Mouse (Mus musculus): ENCODE results near the gene Ppp1r12a. TPM values are rescaled to one million over a fixed set of nuclear protein-coding genes. Genes with fewer than 3 reads are reported as not detected.

Ppp1r12a gene
- polyA plus RNA-seq, 1 experiment from 2014 or later, result 108 TPM

GRCm38 (mm10) chr10:108197498-108197897 lies 35.5 kb downstream of the Ppp1r12a start:
- no peak overlapping the region for H3K27ac ChIP-seq (ENCODE audit: low read depth)
- no peaks in the 10 kb centered on the region for H3K9me3 ChIP-seq (ENCODE audit: low read depth, low read length)
- H3K9ac ChIP-seq, result no peak overlapping the region
- H3K27me3 ChIP-seq (ENCODE audit: insufficient read depth, low read length), result no peaks in the 10 kb centered on the region
- 96% methylated on average over 1 of the region's 1 CpGs for WGBS
- H3K4me2 ChIP-seq, result no peak overlapping the region
- DNase-seq (no peak), ATAC-seq (ENCODE audit: insufficient read depth) (no peak)
- H3K4me3 ChIP-seq (ENCODE audit: low read depth, low read length), result no peak overlapping the region
- H3K36me3 ChIP-seq (ENCODE audit: insufficient read depth), result peaks cover 12% of the 10 kb centered on the region; the same call in 1 of the 2 replicates
- no peak for TF ChIP-seq CTCF (IDR thresholded peaks at IDR 0.05; ENCODE audit: low read depth)
- no peaks in the 10 kb centered on the region for H3K4me1 ChIP-seq (ENCODE audit: insufficient read depth)

GRCm38 (mm10) chr10:108198945-108199344 lies 37.0 kb downstream of the Ppp1r12a start:
- no peak for TF ChIP-seq CTCF (IDR thresholded peaks at IDR 0.05; ENCODE audit: low read depth)
- H3K36me3 ChIP-seq (ENCODE audit: insufficient read depth), result peaks cover 12% of the 10 kb centered on the region; the same call in 1 of the 2 replicates
- no peak for ATAC-seq (ENCODE audit: insufficient read depth)

GRCm38 (mm10) chr10:108202126-108202525 lies 40.1 kb downstream of the Ppp1r12a start:
- no peak overlapping the region for H3K4me3 ChIP-seq (ENCODE audit: low read depth, low read length)
- ATAC-seq (ENCODE audit: insufficient read depth) (no peak), DNase-seq (no peak)
- no peak for TF ChIP-seq CTCF (IDR thresholded peaks at IDR 0.05; ENCODE audit: low read depth)
- no peaks in the 10 kb centered on the region for H3K4me1 ChIP-seq (ENCODE audit: insufficient read depth)
- peaks cover 12% of the 10 kb centered on the region; the same call in 1 of the 2 replicates for H3K36me3 ChIP-seq (ENCODE audit: insufficient read depth)
- H3K27me3 ChIP-seq (ENCODE audit: insufficient read depth, low read length), result no peaks in the 10 kb centered on the region
- WGBS, result 89% methylated on average over 4 of the region's 4 CpGs
- H3K9ac ChIP-seq, result no peak overlapping the region
- no peak overlapping the region for H3K27ac ChIP-seq (ENCODE audit: low read depth)
- no peak overlapping the region for H3K4me2 ChIP-seq
- no peaks in the 10 kb centered on the region for H3K9me3 ChIP-seq (ENCODE audit: low read depth, low read length)

More at GRCm38 (mm10) chr10:108198945-108199344, 37.0 kb downstream of the Ppp1r12a start:
- Histone ChIP-seq H3K27ac (ENCODE audit: low read depth) (no peak overlapping the region), H3K9me3 (ENCODE audit: low read depth, low read length) (no peaks in the 10 kb centered on the region), H3K4me2 (no peak overlapping the region), H3K4me1 (ENCODE audit: insufficient read depth) (no peaks in the 10 kb centered on the region), H3K9ac (no peak overlapping the region), H3K4me3 (ENCODE audit: low read depth, low read length) (no peak overlapping the region), H3K27me3 (ENCODE audit: insufficient read depth, low read length) (no peaks in the 10 kb centered on the region)
- WGBS, result 84% methylated on average over 2 of the region's 2 CpGs
- DNase-seq, result no peak

- H3K4me2 ChIP-seq, result no peak overlapping the region
- H3K36me3 ChIP-seq (ENCODE audit: insufficient read depth), result peaks cover 12% of the 10 kb centered on the region; the same call in 1 of the 2 replicates
- H3K4me1 ChIP-seq (ENCODE audit: insufficient read depth), result no peaks in the 10 kb centered on the region
- ATAC-seq (ENCODE audit: insufficient read depth) (no peak), DNase-seq (no peak)
- H3K4me3 ChIP-seq (ENCODE audit: low read depth, low read length), result no peak overlapping the region
- H3K9me3 ChIP-seq (ENCODE audit: low read depth, low read length), result no peaks in the 10 kb centered on the region
- no peak for TF ChIP-seq CTCF (IDR thresholded peaks at IDR 0.05; ENCODE audit: low read depth)
- H3K9ac ChIP-seq, result no peak overlapping the region
- no peak overlapping the region for H3K27ac ChIP-seq (ENCODE audit: low read depth)
- H3K27me3 ChIP-seq (ENCODE audit: insufficient read depth, low read length), result no peaks in the 10 kb centered on the region
Observed at GRCm38 (mm10) chr10:108203440-108203839, 41.4 kb downstream of the Ppp1r12a start.

GRCm38 (mm10) chr10:108209396-108209795 lies 47.4 kb downstream of the Ppp1r12a start:
- 86% methylated on average over 5 of the region's 5 CpGs for WGBS
- Histone ChIP-seq H3K9me3 (ENCODE audit: low read depth, low read length) (no peaks in the 10 kb centered on the region), H3K4me2 (no peak overlapping the region), H3K27me3 (ENCODE audit: insufficient read depth, low read length) (no peaks in the 10 kb centered on the region), H3K4me1 (ENCODE audit: insufficient read depth) (no peaks in the 10 kb centered on the region), H3K36me3 (ENCODE audit: insufficient read depth) (peaks cover 7% of the 10 kb centered on the region), H3K27ac (ENCODE audit: low read depth) (no peak overlapping the region), H3K9ac (no peak overlapping the region), H3K4me3 (ENCODE audit: low read depth, low read length) (no peak overlapping the region)
- no peak for TF ChIP-seq CTCF (IDR thresholded peaks at IDR 0.05; ENCODE audit: low read depth)
- DNase-seq (no peak), ATAC-seq (ENCODE audit: insufficient read depth) (no peak)

GRCm38 (mm10) chr10:108224413-108224812 lies 62.4 kb downstream of the Ppp1r12a start:
- TF ChIP-seq CTCF (IDR thresholded peaks at IDR 0.05; ENCODE audit: low read depth), result no peak
- H3K4me1 ChIP-seq (ENCODE audit: insufficient read depth), result no peaks in the 10 kb centered on the region
- peaks cover 8% of the 10 kb centered on the region; the same call in 1 of the 2 replicates for H3K36me3 ChIP-seq (ENCODE audit: insufficient read depth)
- ATAC-seq (ENCODE audit: insufficient read depth) (no peak), DNase-seq (no peak)
- H3K27me3 ChIP-seq (ENCODE audit: insufficient read depth, low read length), result no peaks in the 10 kb centered on the region
- H3K4me3 ChIP-seq (ENCODE audit: low read depth, low read length), result no peak overlapping the region
- H3K27ac ChIP-seq (ENCODE audit: low read depth), result no peak overlapping the region
- 81% methylated on average over 5 of the region's 5 CpGs for WGBS
- H3K4me2 ChIP-seq, result no peak overlapping the region
- H3K9me3 ChIP-seq (ENCODE audit: low read depth, low read length), result no peaks in the 10 kb centered on the region
- no peak overlapping the region for H3K9ac ChIP-seq

GRCm38 (mm10) chr10:108237049-108237448 lies 75.1 kb downstream of the Ppp1r12a start:
- no peak overlapping the region for H3K4me3 ChIP-seq (ENCODE audit: low read depth, low read length)
- H3K36me3 ChIP-seq (ENCODE audit: insufficient read depth), result peaks cover 57% of the 10 kb centered on the region
- H3K4me2 ChIP-seq, result no peak overlapping the region
- 90% methylated on average over 3 of the region's 3 CpGs for WGBS
- H3K9ac ChIP-seq, result no peak overlapping the region
- no peak overlapping the region for H3K27ac ChIP-seq (ENCODE audit: low read depth)
- no peaks in the 10 kb centered on the region for H3K9me3 ChIP-seq (ENCODE audit: low read depth, low read length)
- H3K4me1 ChIP-seq (ENCODE audit: insufficient read depth), result no peaks in the 10 kb centered on the region
- TF ChIP-seq CTCF (IDR thresholded peaks at IDR 0.05; ENCODE audit: low read depth), result no peak
- ATAC-seq (ENCODE audit: insufficient read depth), result no peak
- no peaks in the 10 kb centered on the region for H3K27me3 ChIP-seq (ENCODE audit: insufficient read depth, low read length)
- no peak for DNase-seq

- no peaks in the 10 kb centered on the region for H3K4me1 ChIP-seq (ENCODE audit: insufficient read depth)
- no peak overlapping the region for H3K4me2 ChIP-seq
- DNase-seq (peak; percentile 56), ATAC-seq (ENCODE audit: insufficient read depth) (no peak)
- no peak overlapping the region for H3K9ac ChIP-seq
- H3K9me3 ChIP-seq (ENCODE audit: low read depth, low read length), result no peaks in the 10 kb centered on the region
- no peak for TF ChIP-seq CTCF (IDR thresholded peaks at IDR 0.05; ENCODE audit: low read depth)
- peaks cover 55% of the 10 kb centered on the region for H3K36me3 ChIP-seq (ENCODE audit: insufficient read depth)
- H3K27ac ChIP-seq (ENCODE audit: low read depth), result no peak overlapping the region
- no peak overlapping the region for H3K4me3 ChIP-seq (ENCODE audit: low read depth, low read length)
- no peaks in the 10 kb centered on the region for H3K27me3 ChIP-seq (ENCODE audit: insufficient read depth, low read length)
- WGBS, result 69% methylated on average over 10 of the region's 10 CpGs
Observed at GRCm38 (mm10) chr10:108239061-108239460, 77.1 kb downstream of the Ppp1r12a start.

All from lung, embryonic 14.5 days (tissue).